Mouse (Mus musculus) bone marrow macrophage, adult 2 months (primary cell): ENCODE measurements around the gene Hist3h2a. TPM values are rescaled to one million over a fixed set of nuclear protein-coding genes. Genes with fewer than 3 reads are reported as not detected.

Experiments
- H3K27ac ChIP-seq: 2 replicates; pipeline ENCODE4 v1.5.1; 2012; ENCODE audit warnings: low read depth, low read length; ENCODE audit not compliant: insufficient read depth
- H3K4me1 ChIP-seq: 2 replicates; pipeline ENCODE4 v1.6.1; 2012; ENCODE audit warnings: low read length; ENCODE audit not compliant: control insufficient read depth, insufficient read depth
- H3K4me3 ChIP-seq: 2 replicates; pipeline ENCODE4 v1.5.1; 2012; ENCODE audit warnings: mild to moderate bottlenecking, low read length, moderate library complexity; ENCODE audit not compliant: insufficient read depth
- CTCF ChIP-seq: IDR thresholded peaks from 2 replicates; pipeline ENCODE4 v1.5.1; 2012; ENCODE audit warnings: low read depth, mild to moderate bottlenecking, low read length, moderate library complexity
- POLR2A ChIP-seq: IDR thresholded peaks from 2 replicates; pipeline ENCODE4 v1.6.1; 2012; ENCODE audit warnings: mild to moderate bottlenecking, low read depth, low read length, borderline replicate concordance
- polyA plus RNA-seq: library from polyadenylated mRNA; stranded (reverse); fragments of >200 nt; gene quantifications from 2 replicates; pipeline ENCODE4 v1.2.4, GENCODE M21; 2012; ENCODE audit not compliant: missing spikeins, insufficient read depth, insufficient read length

Gene Hist3h2a
- 32.0 and 37.9 TPM in 2 replicates for polyA plus RNA-seq

DNA sequence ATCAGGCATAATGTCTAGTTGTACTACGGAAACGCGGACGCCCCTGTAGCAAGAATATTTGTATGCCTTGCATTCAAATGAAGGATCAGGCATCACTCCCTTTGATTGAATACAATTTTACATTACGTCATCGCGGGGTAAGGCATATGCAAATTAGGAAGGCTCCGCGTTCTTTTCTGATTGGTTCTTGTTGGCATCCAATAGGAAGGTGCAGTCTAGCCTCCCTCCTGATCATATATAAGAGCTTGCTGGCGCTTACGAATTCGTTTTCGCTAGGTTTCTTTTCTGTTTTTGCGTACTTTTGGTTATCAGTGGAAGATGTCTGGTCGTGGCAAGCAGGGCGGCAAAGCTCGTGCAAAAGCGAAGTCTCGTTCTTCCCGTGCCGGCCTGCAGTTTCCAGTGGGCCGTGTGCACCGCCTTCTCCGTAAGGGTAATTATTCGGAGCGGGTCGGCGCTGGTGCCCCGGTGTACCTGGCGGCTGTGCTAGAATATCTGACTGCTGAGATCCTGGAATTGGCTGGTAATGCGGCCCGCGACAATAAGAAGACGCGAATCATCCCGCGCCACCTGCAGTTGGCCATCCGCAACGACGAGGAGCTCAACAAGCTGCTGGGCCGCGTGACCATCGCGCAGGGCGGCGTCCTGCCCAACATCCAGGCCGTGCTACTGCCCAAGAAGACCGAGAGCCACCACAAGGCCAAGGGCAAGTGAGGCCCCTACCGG, at the start of gene Hist3h2a, which contains the start of gene Trim17:
Hist3h2a (plus strand) TSS at position 266 of the 723 bp plus-strand sequence.
Trim17 (plus strand) TSS at position 266 of the 723 bp plus-strand sequence.
- H3K4me3 ChIP-seq: peak within 1 kb of the TSS; percentile 85
- peak within 1 kb of the TSS; percentile 90 for H3K27ac ChIP-seq
- H3K4me1 ChIP-seq: peaks cover 31% of the 10 kb centered on the region
- peak; percentile 78; the same call in 1 of the 2 replicates for TF ChIP-seq POLR2A
- TF ChIP-seq CTCF: 0 out of 2 replicates have a peak, but pooled peaks have one; percentile 19

DNA sequence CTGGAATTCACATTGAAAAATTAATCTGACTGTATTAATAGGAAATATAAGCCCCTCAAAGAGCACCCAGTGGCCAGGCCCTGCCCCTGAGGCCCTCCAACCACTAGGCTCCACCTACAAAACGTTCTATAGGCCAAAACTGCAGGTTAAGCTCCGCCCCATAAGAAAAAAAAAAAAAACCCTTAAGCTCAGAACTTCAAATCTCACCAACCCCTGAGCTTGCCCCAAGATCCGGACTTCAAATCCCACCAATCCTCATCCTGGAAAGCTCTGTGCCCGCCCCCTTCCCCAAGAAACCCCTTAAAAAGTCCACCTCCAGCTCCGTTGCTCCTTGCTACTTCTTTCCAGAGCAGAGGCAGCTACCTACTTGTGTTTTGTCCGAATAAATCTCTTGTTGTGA, 49.6 kb upstream of the Hist3h2a start:
- no peak overlapping the region for H3K4me3 ChIP-seq
- TF ChIP-seq POLR2A: no peak
- no peak for TF ChIP-seq CTCF
- H3K27ac ChIP-seq: no peak overlapping the region

GRCm38 (mm10) chr11:58913776-58914175, 40.7 kb upstream of the Hist3h2a start:
- 0 out of 2 replicates have a peak, but pooled peaks cover 2% of the 10 kb centered on the region for H3K4me1 ChIP-seq
- H3K27ac ChIP-seq: no peak overlapping the region
- TF ChIP-seq CTCF: no peak
- H3K4me3 ChIP-seq: no peak overlapping the region

More for the DNA sequence above, 49.6 kb upstream of the Hist3h2a start:
- peaks cover 4% of the 10 kb centered on the region for H3K4me1 ChIP-seq

GRCm38 (mm10) chr11:58914461-58915028, 39.9 kb upstream of the Hist3h2a start:
- TF ChIP-seq POLR2A (no peak), CTCF (peak; percentile 47; the same call in 1 of the 2 replicates)
- Histone ChIP-seq H3K27ac (no peak overlapping the region), H3K4me3 (peak overlapping the region; percentile 40), H3K4me1 (peaks cover 6% of the 10 kb centered on the region; the same call in 1 of the 2 replicates)

GRCm38 (mm10) chr11:58916879-58917744, 37.4 kb upstream of the Hist3h2a start:
- Histone ChIP-seq H3K4me1 (peaks cover 6% of the 10 kb centered on the region; the same call in 1 of the 2 replicates), H3K4me3 (no peak overlapping the region), H3K27ac (no peak overlapping the region)
- TF ChIP-seq POLR2A (no peak), CTCF (peak; percentile 68)

DNA sequence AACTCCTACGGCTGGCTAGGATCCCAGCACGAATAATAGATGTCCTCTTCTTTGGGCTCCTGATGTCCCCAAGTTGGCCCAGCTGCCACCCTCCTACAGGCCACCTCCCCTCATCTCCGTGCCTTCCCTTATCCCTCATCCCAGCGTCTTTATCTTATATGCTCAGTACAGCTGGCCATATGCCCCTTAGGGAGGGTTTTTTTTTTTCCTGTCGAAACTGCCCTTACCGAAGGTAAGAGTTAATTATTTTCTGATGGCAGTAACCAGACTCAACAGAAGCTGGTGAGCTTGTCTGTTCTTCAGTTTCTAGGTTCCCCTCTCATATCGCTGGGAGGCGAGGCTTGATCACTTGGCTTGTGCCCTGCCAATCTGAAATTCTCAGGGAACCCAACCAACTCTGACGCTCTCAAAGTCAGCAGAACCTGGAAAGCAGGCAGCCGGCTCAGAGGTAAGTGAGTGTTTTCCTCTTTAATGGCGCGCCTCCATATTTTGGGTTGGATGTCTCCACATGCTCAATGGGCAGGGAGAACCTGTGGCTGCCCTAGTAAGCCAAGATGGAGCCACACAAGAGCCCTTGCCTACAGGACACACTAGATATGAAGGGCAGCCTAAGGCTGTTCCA, 36.6 kb upstream of the Hist3h2a start, which contains the start of gene Btnl10:
Btnl10 (plus strand) TSS at position 164 of the 622 bp plus-strand sequence.
- TF ChIP-seq CTCF (no peak), POLR2A (no peak)
- H3K4me3 ChIP-seq: no peak within 1 kb of the TSS
- no peak within 1 kb of the TSS for H3K27ac ChIP-seq
- peaks cover 6% of the 10 kb centered on the region; the same call in 1 of the 2 replicates for H3K4me1 ChIP-seq

GRCm38 (mm10) chr11:58918759-58919158, 35.7 kb upstream of the Hist3h2a start:
- TF ChIP-seq CTCF (no peak), POLR2A (no peak)
- peaks cover 6% of the 10 kb centered on the region; the same call in 1 of the 2 replicates for H3K4me1 ChIP-seq
- H3K4me3 ChIP-seq: no peak overlapping the region
- H3K27ac ChIP-seq: no peak overlapping the region

GRCm38 (mm10) chr11:58922420-58922819, 32.1 kb upstream of the Hist3h2a start:
- H3K4me1 ChIP-seq: peaks cover 7% of the 10 kb centered on the region
- no peak overlapping the region for H3K4me3 ChIP-seq
- no peak overlapping the region for H3K27ac ChIP-seq
- TF ChIP-seq CTCF (no peak), POLR2A (no peak)

DNA sequence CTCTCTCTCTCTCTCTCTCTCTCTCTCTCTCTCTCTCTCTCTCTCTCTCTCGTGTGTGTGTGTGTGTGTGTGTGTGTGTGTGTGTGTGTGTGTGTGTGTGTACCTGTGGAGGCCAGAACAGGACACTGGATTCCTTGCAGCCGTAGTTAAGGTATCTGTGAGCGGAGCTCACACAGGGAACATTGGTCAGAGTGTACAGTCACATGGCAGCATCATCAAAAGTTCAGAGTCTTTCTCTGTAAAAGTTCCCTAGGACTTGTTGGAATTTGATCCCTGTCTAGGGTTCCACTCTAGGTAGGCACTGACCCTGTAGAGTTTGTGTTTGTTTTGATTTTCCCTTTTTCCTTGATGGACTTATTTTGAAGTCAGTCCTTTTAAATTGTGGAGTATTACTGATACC, 27.8 kb upstream of the Hist3h2a start:
- TF ChIP-seq CTCF (no peak), POLR2A (no peak)
- H3K27ac ChIP-seq: no peak overlapping the region
- H3K4me1 ChIP-seq: peaks cover 5% of the 10 kb centered on the region
- no peak overlapping the region for H3K4me3 ChIP-seq
